Mouse (Mus musculus) midbrain, embryonic 11.5 days (tissue): Measurements from ENCODE around the gene Oscp1. TPM values are rescaled to one million over a fixed set of nuclear protein-coding genes. Genes with fewer than 3 reads are reported as not detected.
A peak's percentile ranks its signal among the peaks of the same experiment; 100 is the strongest.

Source experiments
- ATAC-seq: fragments of 200-750 bp; cut with Nextera tagmentation; 2 replicates; pipeline ENCODE4 v1.8.0; 2017; ENCODE audit warnings: moderate TSS enrichment, moderate library complexity; ENCODE audit not compliant: low FRiP score
- DNase-seq: peaks from one replicate; pipeline ENCODE4 v3.0.0; 2015; ENCODE audit warnings: low spot score; ENCODE audit errors: missing footprints
- H3K27ac ChIP-seq: fragments of 300-500 bp; sonication (generic); 2 replicates; pipeline ENCODE4 v1.5.1; 2014; ENCODE audit warnings: low read depth, low read length
- H3K27me3 ChIP-seq: fragments of 300-500 bp; sonication (generic); 2 replicates; pipeline ENCODE4 v1.6.1; 2014; ENCODE audit warnings: mild to moderate bottlenecking, low read length, moderate library complexity, mixed read lengths; ENCODE audit not compliant: control insufficient read depth, insufficient read depth
- H3K36me3 ChIP-seq: fragments of 300-500 bp; sonication (generic); 2 replicates; pipeline ENCODE4 v1.6.1; 2014; ENCODE audit warnings: mild to moderate bottlenecking, low read length, moderate library complexity, mixed read lengths; ENCODE audit not compliant: control insufficient read depth, insufficient read depth
- H3K4me1 ChIP-seq: fragments of 300-500 bp; sonication (generic); 2 replicates; pipeline ENCODE4 v1.6.1; 2014; ENCODE audit warnings: low read length; ENCODE audit not compliant: control insufficient read depth, insufficient read depth
- H3K4me2 ChIP-seq: fragments of 300-500 bp; sonication (generic); 2 replicates; pipeline ENCODE4 v1.6.1; 2014; ENCODE audit warnings: mild to moderate bottlenecking, moderate library complexity
- H3K4me3 ChIP-seq: fragments of 300-500 bp; sonication (generic); 2 replicates; pipeline ENCODE4 v1.5.1; 2014; ENCODE audit warnings: low read depth, low read length
- H3K9ac ChIP-seq: fragments of 300-500 bp; sonication (generic); 2 replicates; pipeline ENCODE4 v1.6.1; 2014; ENCODE audit warnings: low read length
- H3K9me3 ChIP-seq: fragments of 300-500 bp; sonication (generic); 2 replicates; pipeline ENCODE4 v1.6.1; 2016; ENCODE audit warnings: low read length; ENCODE audit not compliant: control insufficient read depth
- WGBS: fragments of 180-500 bp; shearing (Covaris S2); extraction: QIAGEN DNeasy Blood & Tissue Kit; methylation state at CpG from one replicate; pipeline ENCODE4 v1.1.7; 2014; 5-methylcytosine and 5-hydroxymethylcytosine counted together
- polyA plus RNA-seq: library from polyadenylated mRNA; unstranded; fragments of >200 nt; fragmentation: Nextera tagmentation; extraction: Ambion mirVana; gene quantifications from 2 replicates; pipeline ENCODE4 v1.2.1, GENCODE M21; 2014

Oscp1 gene
- 22.5 and 25.9 TPM in 2 replicates for polyA plus RNA-seq

DNA sequence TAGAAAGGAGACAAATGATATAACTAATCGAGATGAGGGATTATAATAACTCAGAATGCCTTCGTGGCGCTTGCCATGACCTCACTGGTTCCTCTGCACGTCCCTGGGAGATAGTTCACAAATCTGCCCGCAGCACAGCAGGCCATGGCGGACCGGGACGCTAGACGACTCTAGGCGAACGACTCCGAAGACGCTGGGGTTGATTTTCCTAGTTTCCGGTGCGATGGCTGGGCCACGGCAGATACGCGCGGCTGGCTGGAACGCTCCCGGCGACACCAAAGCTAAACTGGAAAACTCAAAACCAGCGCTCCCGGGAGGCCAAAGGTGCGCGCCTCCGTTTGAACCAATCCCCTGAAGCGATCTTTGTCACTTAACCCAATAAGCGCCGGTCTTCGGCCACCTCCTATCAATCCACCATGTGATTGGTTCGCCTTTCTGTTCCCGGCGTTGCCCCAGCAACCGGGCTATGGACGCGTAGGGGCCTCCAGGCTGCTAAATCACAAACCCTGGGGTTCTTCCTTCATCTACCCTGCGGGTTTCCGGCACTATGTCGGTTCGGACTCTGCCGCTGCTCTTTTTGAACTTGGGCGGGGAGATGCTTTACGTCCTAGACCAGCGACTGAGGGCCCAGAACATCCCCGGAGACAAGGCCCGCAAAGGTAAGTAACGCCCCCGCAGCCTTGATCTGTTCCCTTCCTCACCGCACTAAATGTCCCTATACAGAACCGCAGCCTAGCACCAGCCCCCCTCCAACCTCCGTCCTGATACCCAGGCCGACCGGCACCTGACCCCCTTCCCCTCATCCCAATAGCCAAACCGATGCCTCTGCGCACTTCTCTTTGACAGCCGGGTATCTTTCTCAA lies at the start of gene Oscp1:
Gene Oscp1, plus strand, starts transcription at position 432 of the 863 bp plus-strand sequence.
- under 1% methylated on average over 57 of the region's 57 CpGs for WGBS
- H3K36me3 ChIP-seq, result peaks cover 14% of the 10 kb centered on the region
- ATAC-seq (peak; percentile 98), DNase-seq (peak; percentile 100)
- H3K4me2 ChIP-seq, result peak within 1 kb of the TSS; percentile 82
- no peaks in the 10 kb centered on the region for H3K27me3 ChIP-seq
- H3K4me1 ChIP-seq, result peaks cover 9% of the 10 kb centered on the region
- H3K4me3 ChIP-seq, result peak within 1 kb of the TSS; percentile 76
- peak within 1 kb of the TSS; percentile 17; the same call in 1 of the 2 replicates for H3K27ac ChIP-seq
- H3K9ac ChIP-seq, result peak within 1 kb of the TSS; percentile 76
- H3K9me3 ChIP-seq, result no peaks in the 10 kb centered on the region

DNA sequence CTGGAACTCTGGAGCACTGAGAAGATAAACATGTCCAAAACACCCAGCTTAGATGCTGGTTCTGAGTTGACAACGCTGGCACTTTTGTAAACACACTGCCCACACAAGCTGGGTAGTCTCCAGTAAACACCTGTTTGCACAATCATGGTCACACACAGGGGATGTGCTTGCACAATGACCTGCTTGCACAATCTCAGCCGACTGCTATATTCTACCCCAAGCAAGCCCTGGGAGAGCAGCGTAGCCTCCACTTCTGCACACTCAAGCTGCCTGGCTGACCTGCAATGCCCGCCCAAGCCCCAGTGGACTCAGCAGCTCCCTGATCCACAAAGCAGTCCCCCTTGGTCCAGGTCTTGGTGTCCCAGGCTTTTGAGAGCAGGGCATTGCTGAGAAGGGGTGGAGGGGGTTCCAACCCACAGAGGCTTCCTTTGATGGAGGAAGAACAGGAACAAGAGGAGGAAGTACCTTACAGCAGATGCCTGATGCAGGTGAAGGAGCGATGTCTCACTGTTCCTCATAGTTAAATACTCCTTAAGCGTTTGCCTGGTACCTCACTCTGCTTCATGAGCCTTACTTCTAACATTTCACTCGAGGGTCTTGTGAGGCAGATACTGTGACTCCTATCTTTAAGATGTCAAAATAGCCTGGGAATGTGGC lies 40.6 kb upstream of the Oscp1 start:
- Histone ChIP-seq H3K4me1 (no peaks in the 10 kb centered on the region), H3K4me2 (no peak overlapping the region), H3K9me3 (no peaks in the 10 kb centered on the region), H3K27ac (no peak overlapping the region), H3K27me3 (no peaks in the 10 kb centered on the region), H3K9ac (no peak overlapping the region), H3K4me3 (no peak overlapping the region), H3K36me3 (no peaks in the 10 kb centered on the region)
- DNase-seq (no peak), ATAC-seq (no peak)
- 77% methylated on average over 7 of the region's 7 CpGs for WGBS

DNA sequence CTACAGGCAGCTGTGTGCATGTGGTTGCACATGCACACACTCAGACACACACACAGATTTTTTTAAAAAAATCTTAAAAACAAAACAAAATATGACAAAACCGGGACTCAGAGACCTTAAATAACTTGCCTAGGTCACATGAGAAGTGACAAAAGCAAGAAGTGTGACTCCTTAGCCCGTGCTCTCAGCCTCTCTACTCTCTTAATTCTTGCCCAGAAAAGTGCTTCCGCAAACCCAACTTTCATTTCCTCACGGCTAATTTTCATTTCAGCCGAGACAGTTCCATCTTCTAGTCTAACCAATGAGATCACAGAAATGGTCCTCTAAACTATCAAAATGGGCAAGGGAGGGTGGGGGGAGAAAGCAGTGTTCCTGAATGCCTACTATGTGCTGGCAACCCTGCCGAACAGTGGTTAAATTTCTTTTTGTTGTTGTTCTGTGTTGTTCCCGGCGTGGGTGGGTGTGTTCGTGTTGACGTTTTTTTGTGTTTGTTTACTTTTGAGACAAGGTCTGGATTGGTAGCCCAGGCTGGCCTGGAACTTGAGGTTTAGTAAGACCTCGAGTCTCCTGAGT lies 39.3 kb upstream of the Oscp1 start:
- Histone ChIP-seq H3K4me2 (no peak overlapping the region), H3K36me3 (no peaks in the 10 kb centered on the region), H3K27ac (no peak overlapping the region), H3K27me3 (no peaks in the 10 kb centered on the region), H3K9ac (no peak overlapping the region), H3K4me1 (no peaks in the 10 kb centered on the region), H3K9me3 (no peaks in the 10 kb centered on the region), H3K4me3 (no peak overlapping the region)
- DNase-seq (no peak), ATAC-seq (no peak)
- WGBS, result 80% methylated on average over 11 of the region's 11 CpGs

DNA sequence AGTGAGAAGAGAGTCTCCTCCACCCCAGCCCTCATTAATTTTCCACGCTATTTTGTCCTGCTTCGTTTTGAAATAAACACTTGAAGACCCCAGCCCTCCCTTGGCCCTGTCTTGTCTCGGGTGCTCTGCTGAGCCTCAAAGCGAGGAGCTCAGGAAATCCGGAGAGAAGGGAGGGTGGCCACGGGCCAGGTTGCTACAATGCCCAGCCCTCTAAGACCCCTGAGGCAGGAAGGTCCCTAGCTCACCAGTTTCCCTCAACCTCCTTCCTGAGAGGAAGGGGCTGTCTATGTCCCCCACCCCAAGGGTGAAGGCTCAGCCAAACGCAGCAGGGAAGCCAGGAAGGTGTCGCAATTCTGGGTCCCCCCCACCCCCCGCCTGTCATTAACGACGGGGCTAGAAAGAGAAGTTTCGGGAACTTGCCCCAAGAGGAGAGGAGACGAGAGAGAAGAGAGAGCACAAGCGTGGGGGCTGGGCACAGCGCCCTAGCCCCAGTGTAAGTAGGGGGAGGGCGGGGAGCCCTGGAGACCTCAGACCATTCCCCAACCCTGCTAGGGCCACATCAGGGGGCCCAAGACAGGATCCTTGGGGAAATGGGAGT lies 34.0 kb upstream of the Oscp1 start, which contains the start of gene Csf3r:
Gene Csf3r, plus strand, starts transcription at position 248 of the 598 bp plus-strand sequence.
- H3K27me3 ChIP-seq, result no peaks in the 10 kb centered on the region
- WGBS, result 57% methylated on average over 16 of the region's 16 CpGs
- no peak for ATAC-seq
- no peaks in the 10 kb centered on the region for H3K4me1 ChIP-seq
- no peak within 1 kb of the TSS for H3K9ac ChIP-seq
- no peak within 1 kb of the TSS for H3K27ac ChIP-seq
- no peak within 1 kb of the TSS for H3K4me3 ChIP-seq
- no peak for DNase-seq
- H3K9me3 ChIP-seq, result no peaks in the 10 kb centered on the region
- H3K36me3 ChIP-seq, result no peaks in the 10 kb centered on the region
- H3K4me2 ChIP-seq, result no peak within 1 kb of the TSS

DNA sequence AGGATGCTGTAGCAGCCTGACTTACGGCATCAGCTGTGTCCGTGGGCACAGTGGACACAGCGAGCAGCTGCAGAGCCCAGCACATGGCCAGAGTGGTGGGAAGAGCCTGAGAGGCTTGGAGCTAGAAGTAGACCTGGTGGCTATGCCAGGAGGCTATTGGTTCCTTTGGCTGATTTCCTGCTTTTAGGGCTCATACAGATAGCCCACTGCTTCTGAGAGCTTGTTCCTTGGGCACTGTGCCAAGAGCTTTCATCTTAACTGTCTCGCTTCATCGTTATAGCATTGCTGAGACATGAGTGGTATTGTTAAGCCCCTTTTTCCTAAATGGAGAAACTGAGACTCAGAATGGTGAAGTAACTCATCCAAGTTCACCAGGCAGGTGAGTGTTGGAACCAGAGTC lies 32.6 kb upstream of the Oscp1 start:
- Histone ChIP-seq H3K36me3 (no peaks in the 10 kb centered on the region), H3K9me3 (no peaks in the 10 kb centered on the region), H3K4me1 (no peaks in the 10 kb centered on the region), H3K4me2 (no peak overlapping the region), H3K9ac (no peak overlapping the region), H3K27ac (no peak overlapping the region), H3K27me3 (no peaks in the 10 kb centered on the region), H3K4me3 (no peak overlapping the region)
- DNase-seq (no peak), ATAC-seq (no peak)
- WGBS, result 89% methylated on average over 5 of the region's 5 CpGs

DNA sequence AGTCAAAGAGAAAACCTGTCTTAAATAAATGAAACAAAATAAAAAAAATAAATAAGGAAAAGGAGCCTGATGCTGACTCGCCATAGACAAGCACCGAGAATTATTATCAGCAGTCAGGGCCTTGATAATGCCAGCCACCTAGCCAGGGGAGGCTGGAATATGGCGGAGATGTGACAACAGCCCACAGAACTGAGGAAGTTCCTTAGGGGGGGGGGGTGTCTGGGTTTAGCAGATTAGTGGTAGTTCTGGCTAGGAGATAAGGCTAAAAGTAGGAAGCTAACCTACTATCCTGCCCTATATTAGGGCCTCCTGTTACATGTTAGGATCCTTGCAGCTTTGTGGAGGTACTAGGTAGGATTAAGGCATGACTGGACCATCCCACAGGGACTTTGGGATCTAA lies 30.4 kb upstream of the Oscp1 start:
- WGBS, result 82% methylated on average over 3 of the region's 3 CpGs
- DNase-seq (no peak), ATAC-seq (no peak)
- Histone ChIP-seq H3K4me1 (no peaks in the 10 kb centered on the region), H3K27ac (no peak overlapping the region), H3K27me3 (no peaks in the 10 kb centered on the region), H3K4me3 (no peak overlapping the region), H3K9me3 (no peaks in the 10 kb centered on the region), H3K9ac (no peak overlapping the region), H3K4me2 (no peak overlapping the region), H3K36me3 (no peaks in the 10 kb centered on the region)

DNA sequence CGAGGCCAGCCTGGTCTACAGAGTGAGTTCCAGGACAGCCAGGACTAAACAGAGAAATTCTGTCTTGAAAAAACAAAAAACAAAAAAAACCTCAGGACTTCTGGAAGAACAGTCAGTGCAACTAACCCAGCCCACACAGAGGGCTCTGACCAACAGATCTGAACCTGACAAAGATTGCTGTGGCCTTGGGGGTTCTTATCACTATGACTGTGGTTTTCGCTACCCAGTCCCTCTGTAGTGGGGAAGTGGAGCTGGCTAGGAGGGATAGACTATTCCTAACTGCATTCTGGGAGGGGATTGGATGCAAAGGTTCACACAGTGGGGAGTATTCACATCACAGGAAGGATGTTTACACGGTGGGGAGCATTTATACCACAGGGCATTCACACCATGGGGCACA lies 29.3 kb upstream of the Oscp1 start:
- Histone ChIP-seq H3K36me3 (no peaks in the 10 kb centered on the region), H3K9ac (no peak overlapping the region), H3K4me3 (no peak overlapping the region), H3K9me3 (no peaks in the 10 kb centered on the region), H3K27ac (no peak overlapping the region), H3K4me1 (no peaks in the 10 kb centered on the region), H3K4me2 (no peak overlapping the region), H3K27me3 (no peaks in the 10 kb centered on the region)
- WGBS, result 85% methylated on average over 3 of the region's 3 CpGs
- ATAC-seq (no peak), DNase-seq (no peak)

DNA sequence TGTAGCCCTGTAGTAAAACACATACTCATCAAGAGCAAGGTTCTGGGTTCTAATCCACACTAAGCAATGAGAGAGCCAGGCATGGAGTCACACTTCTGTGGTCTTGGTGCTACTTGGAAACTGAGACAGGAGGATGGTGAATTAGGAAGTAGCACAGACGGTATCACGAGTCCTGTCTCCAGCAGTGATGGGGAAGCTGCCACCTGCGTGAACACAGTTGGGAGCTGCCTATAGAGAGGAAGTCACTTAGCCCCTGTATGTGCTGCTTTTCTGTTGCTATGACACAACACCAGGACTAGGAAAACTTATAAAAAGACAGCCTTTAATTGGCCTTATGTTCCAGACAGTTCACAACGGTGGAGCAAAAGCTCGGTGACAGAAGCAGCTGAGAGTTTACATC lies 27.7 kb upstream of the Oscp1 start:
- DNase-seq, result no peak
- H3K4me2 ChIP-seq, result no peak overlapping the region
- H3K9me3 ChIP-seq, result no peaks in the 10 kb centered on the region
- H3K27ac ChIP-seq, result no peak overlapping the region
- H3K27me3 ChIP-seq, result no peaks in the 10 kb centered on the region
- H3K9ac ChIP-seq, result no peak overlapping the region
- no peaks in the 10 kb centered on the region for H3K36me3 ChIP-seq
- ATAC-seq, result no peak
- no peak overlapping the region for H3K4me3 ChIP-seq
- no peaks in the 10 kb centered on the region for H3K4me1 ChIP-seq
- WGBS, result 77% methylated on average over 5 of the region's 5 CpGs
